Mouse (Mus musculus): ENCODE data around the gene Syt16.
A peak's percentile ranks its signal among the peaks of the same experiment; 100 is the strongest.

The Syt16 gene

DNA sequence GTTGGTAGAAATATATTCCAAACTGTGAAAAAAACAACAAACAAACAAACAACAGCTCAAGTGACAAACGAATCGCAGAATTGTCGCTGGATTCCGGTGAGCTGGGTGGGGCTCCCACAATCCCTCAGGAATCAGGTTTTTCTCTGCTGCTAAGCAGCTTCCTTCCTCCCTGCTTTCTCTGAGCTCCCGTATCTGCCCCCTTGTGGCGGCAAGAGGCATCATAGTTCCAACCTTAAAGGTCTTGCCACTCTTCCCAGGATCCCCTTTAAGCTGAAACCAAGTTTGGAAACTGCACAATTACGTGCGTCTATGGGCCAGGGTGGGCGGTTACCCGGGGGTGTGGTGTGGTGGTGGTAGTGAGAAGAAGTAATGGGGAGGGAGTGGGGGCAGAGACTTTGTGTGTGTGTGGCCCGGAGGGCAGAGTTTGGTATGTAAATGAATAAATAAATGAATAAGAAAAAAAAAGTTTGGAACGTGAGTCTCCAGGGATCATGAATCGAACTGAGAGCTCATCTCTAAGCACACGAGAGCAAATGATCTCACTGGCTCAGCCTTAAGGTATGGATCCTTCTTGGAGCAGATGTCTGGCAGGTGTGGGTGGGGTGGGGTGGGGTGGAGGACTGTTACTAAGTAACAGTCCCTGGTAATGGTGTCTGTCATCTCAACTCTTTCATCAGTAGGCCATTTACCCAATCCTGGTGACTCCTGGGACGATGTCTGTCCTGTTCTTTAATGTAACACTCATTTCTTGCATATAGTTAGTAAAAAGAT is 319.7 kb downstream of the Syt16 start:
- DNase-seq (ENCODE audit: low read depth), result peak; percentile 44

DNA sequence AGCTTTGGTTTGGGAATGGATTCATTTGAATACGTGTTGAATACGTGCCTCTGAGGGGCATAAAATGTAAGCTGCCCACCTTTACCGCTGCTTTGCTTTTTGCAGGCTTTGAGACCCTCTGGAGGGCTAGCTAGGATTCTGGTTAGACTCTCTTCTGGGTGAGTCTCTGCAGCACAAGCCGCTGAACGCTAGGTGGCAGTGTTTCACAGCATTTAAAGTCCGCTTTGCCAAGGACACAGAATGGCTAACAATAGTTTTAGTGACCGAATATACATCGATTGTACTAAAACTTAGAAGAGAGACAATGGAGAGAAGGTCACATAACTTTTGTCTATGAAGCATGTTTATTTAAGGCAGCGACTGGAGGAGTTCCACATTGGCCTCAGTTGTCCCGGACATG is 322.9 kb downstream of the Syt16 start:
- DNase-seq (ENCODE audit: low read depth), result peak; percentile 69

DNA sequence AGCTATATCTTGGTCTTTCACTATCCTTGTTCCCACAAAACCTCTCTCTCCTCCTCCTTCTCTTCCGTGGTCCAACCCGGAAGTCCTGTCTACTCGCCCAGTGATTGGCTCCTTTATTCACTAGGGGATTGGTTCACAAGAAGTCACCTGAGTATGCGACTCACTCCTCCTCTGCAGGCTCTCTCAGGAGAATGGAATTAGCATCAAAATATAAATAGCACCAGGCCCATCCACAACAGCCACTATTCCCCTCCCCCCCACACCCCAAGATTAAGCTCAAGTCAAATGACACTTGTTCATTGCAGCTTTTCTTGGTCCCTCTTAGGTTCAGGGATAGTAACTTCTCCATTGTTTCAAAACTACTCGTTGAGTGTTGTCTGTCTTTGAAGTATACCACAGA is 324.5 kb downstream of the Syt16 start:
- DNase-seq (ENCODE audit: low read depth), result no peak

Measured in induced T-regulatory cell, adult 2 months (primary cell).